Mouse (Mus musculus) retina, postnatal 7 days (tissue): ENCODE data around the gene Gbp4.
"Not testable (repeated sequence)": the region's sequence is repeated elsewhere in the genome, so short reads cannot be mapped to it uniquely, and the experiment has no call there.

Source experiments
- DNase-seq: peaks from one replicate; pipeline ENCODE4 v3.0.0-alpha.2; 2012; ENCODE audit warnings: low read depth, low spot score

Gene Gbp4

GRCm38 (mm10) chr5:105139409-105140088 is at the start of gene Gbp4, which contains the start of the genes Gbp9 and Gbp8:
Gene Gbp4 (minus strand): TSS chr5:105139586.
Gene Gbp9 (minus strand): TSS chr5:105139539.
Gene Gbp8 (minus strand): TSS chr5:105139540.
- not testable (repeated sequence) for DNase-seq

DNA sequence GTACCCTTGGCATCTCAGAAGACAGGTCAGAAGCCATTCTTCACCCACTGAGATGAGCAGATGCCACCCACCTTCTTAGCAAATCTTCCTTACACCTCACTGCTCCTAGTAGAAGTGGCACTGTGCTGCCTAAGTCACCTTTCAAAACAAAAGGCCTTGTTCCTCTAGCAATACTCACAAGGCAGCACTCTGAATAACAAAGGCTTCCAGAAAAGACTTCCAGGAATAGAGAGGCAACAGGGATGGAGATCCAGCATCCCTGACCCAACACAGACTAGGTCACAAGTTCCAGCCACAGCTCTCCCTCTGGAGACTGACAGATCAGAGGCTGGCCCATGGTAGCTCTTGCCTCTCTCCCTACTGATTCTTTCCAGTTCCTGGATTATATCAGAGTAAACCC is 42.1 kb upstream of the Gbp4 start:
- no peak for DNase-seq

GRCm38 (mm10) chr5:105156582-105156981 is 17.2 kb upstream of the Gbp4 start:
- no peak for DNase-seq

DNA sequence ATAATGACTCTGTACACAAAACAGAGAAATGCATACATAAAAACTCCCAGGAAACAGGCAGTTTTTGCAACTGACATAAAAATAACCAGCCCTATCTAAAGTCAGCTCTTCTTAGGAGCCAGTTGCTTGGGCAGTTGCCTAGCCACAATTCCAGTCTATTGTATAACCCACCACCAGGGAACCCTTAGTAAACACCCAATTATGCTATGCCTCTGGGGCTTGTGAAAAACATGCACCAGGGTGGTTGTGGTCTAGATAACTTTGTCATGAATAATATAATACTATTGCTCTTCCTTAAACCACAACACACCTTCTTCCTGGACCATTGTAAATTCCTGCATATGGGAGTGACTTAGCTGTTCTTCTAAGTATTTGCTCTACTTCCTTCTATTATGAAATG is 14.7 kb upstream of the Gbp4 start:
- no peak for DNase-seq

- DNase-seq = not testable (repeated sequence)
Measured at GRCm38 (mm10) chr5:105148062-105148461, 8.7 kb upstream of the Gbp4 start.

DNA sequence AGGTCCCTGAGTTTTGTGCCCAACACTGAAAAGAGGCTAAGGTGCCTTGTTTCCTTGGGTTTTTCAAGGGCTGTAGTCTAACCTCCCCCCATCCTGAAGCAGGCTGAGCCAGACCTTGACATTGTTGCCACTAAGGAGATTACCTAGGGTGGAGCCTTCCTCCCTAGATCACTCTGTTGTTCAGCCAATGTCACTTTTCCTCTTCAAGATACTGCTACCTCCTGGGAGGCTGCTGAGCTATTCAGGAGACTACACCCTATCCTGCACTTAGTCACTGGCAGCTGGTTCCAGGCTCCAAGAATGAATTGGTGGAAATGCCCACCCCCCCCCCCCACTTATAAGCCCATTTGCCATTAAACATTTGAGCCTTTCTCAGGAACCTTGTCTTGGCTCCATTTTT is 7.1 kb upstream of the Gbp4 start:
- DNase-seq = no peak

DNA sequence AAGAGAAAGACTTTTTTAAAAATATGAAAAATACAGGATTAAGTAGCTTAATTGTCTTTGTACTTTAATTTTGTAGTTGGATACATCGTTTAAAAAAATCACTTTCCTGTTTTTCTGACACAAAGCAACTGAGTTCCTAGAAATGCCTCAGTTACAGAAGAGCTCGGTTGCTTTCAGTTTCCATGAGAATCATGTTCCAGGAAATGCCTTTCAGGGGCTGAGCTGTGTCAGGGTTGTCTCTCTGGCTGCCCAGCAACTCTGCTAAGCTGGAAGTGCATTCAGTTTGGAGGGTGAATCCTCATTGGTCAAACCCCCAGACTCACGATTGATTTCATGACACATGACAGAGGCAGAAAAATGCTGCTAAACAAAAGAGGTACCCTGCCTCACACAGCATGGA is 6.3 kb upstream of the Gbp4 start:
- not testable (repeated sequence) for DNase-seq

DNA sequence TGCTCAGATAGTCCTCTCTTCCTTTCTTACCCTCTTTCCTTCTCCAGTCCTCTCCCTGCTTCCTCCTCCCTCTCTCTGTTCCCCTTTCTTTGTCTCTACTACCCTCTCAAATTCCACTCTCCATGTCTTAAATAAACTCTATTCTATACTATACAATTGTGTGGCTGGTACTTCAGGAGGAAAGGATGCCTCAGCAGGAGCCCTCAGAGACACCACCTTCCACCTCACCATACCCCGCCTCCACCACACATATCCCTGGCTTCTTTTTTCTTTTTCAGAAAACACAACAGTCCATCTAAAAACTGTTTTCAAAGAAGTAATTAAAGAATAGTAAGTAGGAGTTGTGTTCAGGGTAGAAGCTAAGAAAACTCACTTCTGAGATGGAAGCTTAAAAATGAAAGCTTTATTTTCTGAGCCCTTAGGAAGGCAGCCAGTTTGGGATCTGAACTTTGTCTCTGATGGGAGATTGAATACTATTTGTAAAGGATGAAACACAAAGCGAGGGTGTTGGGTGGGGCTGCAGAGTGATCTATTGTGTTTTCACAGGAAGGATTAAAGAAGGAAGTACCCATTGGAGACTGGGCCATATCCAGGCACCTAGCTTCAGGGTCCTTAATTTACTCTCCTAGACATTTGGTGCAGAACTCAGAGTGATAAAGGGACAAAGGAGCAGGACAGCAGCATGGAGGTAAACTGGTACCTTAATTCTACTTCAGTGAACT is 864 bp upstream of the Gbp4 start:
- DNase-seq = not testable (repeated sequence)

GRCm38 (mm10) chr5:105138906-105139305 is 480 bp downstream of the Gbp4 start:
- no peak for DNase-seq

DNA sequence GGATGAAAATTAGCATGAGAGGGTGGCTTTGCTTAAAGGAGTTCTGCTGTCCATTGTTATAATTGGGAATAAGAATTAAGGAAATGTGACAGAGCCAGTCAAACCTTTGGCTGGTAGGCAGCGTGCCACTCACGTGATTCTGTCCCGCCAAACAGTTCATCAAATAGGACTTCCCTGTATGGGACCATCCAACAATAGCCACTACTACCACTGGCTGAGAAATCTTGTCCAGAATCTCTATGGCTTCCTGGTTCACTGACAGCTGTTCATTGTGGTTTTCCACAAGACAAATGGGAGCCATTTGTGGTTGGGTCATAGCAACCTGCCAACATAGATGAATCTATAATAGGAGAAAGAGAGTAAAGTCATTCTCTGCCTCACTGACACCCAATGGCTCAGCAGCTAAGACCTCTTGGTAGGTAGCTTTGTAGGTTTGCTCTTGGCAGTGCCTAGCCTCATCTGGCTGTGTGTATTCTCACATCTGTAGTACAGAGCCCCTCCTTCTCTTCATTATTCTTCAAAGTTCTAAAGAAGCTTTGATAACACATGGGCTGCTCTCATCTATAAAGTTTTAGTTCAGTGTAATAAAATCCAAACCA is 2.6 kb downstream of the Gbp4 start:
- DNase-seq = not testable (repeated sequence)

DNA sequence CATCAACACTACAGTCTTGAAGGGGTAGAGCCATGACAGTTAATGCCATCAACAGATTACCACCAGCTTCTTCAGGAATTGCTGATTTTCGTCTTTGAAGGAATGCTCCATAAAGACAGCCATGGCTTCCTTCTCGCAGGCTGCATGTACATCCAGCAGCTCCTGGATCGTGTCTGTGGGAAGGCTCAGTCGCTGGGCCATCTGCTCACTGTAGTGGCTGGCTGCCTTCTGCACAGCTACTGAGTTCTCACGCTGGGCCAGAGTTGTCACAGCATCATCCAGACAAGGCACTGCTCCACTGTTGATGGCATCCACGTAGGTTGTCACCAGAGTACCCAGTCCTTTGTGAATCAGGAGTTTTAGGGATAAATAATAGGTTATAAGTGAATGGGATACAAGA is 17.7 kb downstream of the Gbp4 start:
- not testable (repeated sequence) for DNase-seq

- DNase-seq = no peak
Measured at GRCm38 (mm10) chr5:105115740-105116139, 23.6 kb downstream of the Gbp4 start.

DNA sequence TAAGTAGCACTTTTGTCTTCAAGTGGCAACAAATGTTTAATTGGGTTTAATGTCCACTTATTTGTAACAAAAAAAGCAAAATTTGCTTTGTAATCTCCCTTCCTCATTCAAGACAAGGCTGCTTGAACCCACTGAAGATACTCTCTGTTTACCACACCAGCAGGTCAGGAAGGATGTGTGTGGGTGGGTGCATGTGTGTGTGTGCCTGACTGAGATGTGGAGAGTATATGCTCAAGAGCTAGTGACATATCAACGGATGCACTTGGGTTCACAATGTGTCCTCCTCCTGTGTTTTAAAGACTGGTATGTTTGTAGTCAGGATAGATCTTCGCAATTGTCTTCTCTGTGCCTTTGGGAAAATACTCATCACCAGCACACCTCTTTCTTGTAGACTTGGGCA is 24.7 kb downstream of the Gbp4 start:
- no peak for DNase-seq

DNA sequence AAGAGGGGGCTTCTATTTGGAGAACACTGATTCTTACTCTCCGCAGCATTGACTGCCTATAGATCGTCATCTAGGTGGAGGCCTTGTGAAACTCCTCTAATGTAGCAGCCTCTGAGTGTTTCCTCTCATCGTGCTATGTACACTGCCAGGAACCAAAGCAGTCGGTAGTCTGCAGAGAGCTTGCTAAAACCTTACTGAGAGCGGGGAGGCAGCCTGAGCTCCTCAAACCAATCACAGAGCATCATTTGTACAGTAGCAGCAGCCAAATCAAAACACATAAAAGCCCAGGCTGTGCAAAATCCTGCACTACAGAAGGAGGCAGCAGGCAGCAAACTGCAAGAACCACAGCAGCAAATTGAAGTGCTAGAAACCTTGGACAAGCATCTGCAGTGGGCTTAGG is 25.7 kb downstream of the Gbp4 start:
- no peak for DNase-seq

DNA sequence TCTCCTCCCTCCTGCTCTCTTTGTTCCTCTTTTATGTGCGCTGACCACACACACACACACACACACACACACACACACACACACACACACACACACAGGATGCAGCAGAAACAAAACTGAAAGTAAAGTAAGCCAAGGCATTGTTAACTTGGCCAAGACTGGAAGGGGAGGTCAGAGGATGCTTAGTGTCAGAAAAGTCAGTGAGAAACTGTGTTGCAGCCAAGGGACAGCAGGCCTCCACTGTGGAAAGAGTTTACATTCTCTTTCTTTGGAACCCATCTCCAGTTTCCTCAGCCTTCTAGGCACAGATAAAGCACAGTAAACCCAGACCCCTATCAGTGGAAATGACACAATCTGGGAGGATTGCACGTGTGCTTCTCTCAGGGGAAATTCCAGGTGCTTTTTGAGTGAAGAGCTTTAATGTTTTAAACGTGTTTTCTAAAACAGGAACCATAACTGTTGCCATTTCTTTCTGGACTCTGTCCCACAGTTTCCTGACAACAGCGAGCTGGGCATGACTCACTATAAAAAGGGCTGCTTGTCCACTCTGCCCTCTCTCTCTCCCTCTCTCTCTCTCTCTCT is 29.0 kb downstream of the Gbp4 start:
- DNase-seq = not testable (repeated sequence)

- not testable (repeated sequence) for DNase-seq
Measured at GRCm38 (mm10) chr5:105109775-105110174, 29.6 kb downstream of the Gbp4 start.

GRCm38 (mm10) chr5:105105689-105106088 is 33.7 kb downstream of the Gbp4 start:
- DNase-seq = not testable (repeated sequence)

GRCm38 (mm10) chr5:105081900-105082299 is 57.5 kb downstream of the Gbp4 start:
- no peak for DNase-seq

DNA sequence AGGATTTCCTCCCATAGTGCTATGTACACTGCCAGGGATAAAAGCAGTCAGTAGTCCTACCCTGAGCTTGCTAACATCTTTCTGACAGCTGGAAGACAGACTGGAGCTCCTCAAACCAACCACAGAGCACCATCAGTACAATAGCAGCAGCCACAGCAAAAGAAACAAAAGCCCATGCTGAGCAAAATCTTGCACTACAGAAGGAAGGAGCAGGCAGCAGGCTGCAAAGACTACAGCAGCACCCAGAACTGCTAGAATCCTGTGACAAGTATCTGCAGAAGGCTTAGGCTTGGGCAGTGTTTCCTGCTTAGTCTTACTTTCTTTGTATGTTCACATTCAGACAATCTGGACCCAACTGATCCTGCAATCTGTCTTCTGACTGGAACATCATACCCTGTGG is 71.0 kb downstream of the Gbp4 start:
- not testable (repeated sequence) for DNase-seq
